Mouse (Mus musculus) stomach, postnatal 0 days (tissue): ENCODE data around the gene Wipi1.

Source experiments
- CTCF ChIP-seq: IDR thresholded peaks from 2 replicates; pipeline ENCODE4 v1.5.1; 2016; ENCODE audit warnings: antibody characterized with exemption, low read depth, mild to moderate bottlenecking, moderate library complexity
- EP300 ChIP-seq: optimal IDR thresholded peaks from 2 replicates; pipeline ENCODE3; 2016; ENCODE audit warnings: antibody characterized with exemption

GRCm38 (mm10) chr11:109591511-109591910 lies 20.3 kb downstream of the Wipi1 start:
- no peak for TF ChIP-seq CTCF
- no peak for TF ChIP-seq EP300
